Mouse (Mus musculus): ENCODE measurements at regions not wholly inside any gene's neighbourhood (a gene's known extent, or its start where the extent isn't known, plus 50 kb on each side); places are given as distances from the start of the nearest gene placed in this dataset.

- TF ChIP-seq CTCF (IDR thresholded peaks at IDR 0.05; ENCODE audit: low read depth): no peak
- TF ChIP-seq EP300 (IDR thresholded peaks at IDR 0.05; ENCODE audit: low read depth): no peak
Measured at GRCm38 (mm10) chr6:99881606-99882005, 155.4 kb upstream of the Prok2 start.
